In the genomic region with DNA sequence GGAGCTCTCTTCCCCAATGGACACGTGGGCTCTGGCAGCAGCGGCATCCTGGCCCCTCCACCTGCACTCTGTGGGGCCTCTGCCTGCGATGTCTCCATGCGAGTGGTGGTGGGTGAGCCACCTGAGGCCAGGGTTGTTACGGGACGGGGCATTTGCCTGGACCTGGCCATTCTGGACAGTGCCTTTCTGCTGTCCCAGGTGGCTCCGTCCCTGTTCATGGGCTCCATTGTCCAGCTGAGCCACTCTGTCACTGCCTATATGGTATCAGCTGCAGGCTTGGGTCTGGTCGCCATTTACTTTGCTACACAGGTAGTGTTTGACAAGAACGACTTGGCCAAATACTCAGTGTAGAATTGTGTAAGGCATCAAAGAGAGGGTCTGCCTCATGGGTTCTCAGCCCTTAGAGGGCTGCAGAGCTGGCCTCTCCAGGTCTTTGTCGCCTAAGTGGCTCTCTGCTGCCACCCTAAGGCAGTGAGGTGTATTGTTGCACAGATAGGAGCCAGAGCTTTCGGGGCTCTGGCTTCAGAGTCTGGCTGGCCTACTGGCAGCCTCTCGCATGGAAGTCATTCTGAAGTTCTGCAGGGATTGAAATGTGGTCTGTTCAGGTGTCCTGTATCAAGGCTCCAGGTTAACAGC, we compare ENCODE assay signal across 8 mouse cellular contexts. TPM values are rescaled to one million over a fixed set of nuclear protein-coding genes. Genes with fewer than 3 reads are reported as not detected.
DNase-seq lines count a peak whose midpoint lies in the region.

No protein-coding gene starts in this region.

- DNase-seq in Muller cell, postnatal 12 days (ENCODE audit: inconsistent ontology term): peak; percentile 42
- peak; percentile 76 to 79 for DNase-seq in cerebellum, adult 18-20 months
- peak; percentile 83 for DNase-seq in forelimb bud, embryonic 11.5 days (ENCODE audit: low read depth, low spot score)
- peak; percentile 61 for DNase-seq in hindlimb bud, embryonic 11.5 days (ENCODE audit: extremely low spot score, low read depth, low spot score)
- peak; percentile 75 to 81 for DNase-seq in left cerebral cortex, adult 18-20 months (ENCODE audit: low spot score in 2 of 2)
- peak; percentile 81 for DNase-seq in lung, postnatal 36 days
- peak; percentile 59 for DNase-seq in right cerebral cortex, postnatal 25 days
- peak; percentile 54 to 79 for DNase-seq in urinary bladder, postnatal 4 days (ENCODE audit: low spot score in 2 of 2)

RNA-seq across cellular contexts. Expression of gene Slc45a3, which starts 18.7 kb away (rescaled TPM):
- total RNA-seq in left cerebral cortex, adult 18-20 months (2021): under 1 TPM; 0.59 to 0.81 TPM

RNA-seq across cellular contexts. Expression of gene Elk4, which starts 25.9 kb away (rescaled TPM):
- 10 to 100 TPM; 54.4 to 59.1 TPM for total RNA-seq in left cerebral cortex, adult 18-20 months (2021)

Comparison
In these comparisons a context has a peak if more than half of its experiments do, and no peak if none do; other contexts are left out.
1. Peak in every context shown above with its lines: DNase-seq.